Mouse (Mus musculus) left cerebral cortex, adult 2 months (tissue): Measurements from ENCODE around the gene Sytl3. TPM values are rescaled to one million over a fixed set of nuclear protein-coding genes. Genes with fewer than 3 reads are reported as not detected.

ENCODE experiments used
- DNase-seq, 2 experiments: peaks; one replicate each; pipeline ENCODE4 v3.0.0; 2021 to 2022; ENCODE audit warnings: low spot score in 2 of 2, mixed read lengths in 1 of 2; ENCODE audit errors: extremely low spot score in 1 of 2
- H3K27ac ChIP-seq: fragments of 200-600 bp; 2 replicates; pipeline ENCODE4 v1.8.1; 2022
- H3K4me3 ChIP-seq: fragments of 200-600 bp; 2 replicates; pipeline ENCODE4 v1.8.1; 2022
- CTCF ChIP-seq: fragments of 200-600 bp; IDR thresholded peaks from 2 replicates; pipeline ENCODE4 v1.8.1; 2022; ENCODE audit warnings: antibody characterized with exemption, mild to moderate bottlenecking, moderate library complexity
- intact Hi-C: fragments of 180-260 bp; cut with DNase I; formaldehyde crosslinking; loops from one replicate; pipeline ENCODE4 v1.15.1; 2025
- total RNA-seq, 2 experiments: library from RNA; stranded (reverse); gene quantifications; 2 replicates each; pipeline ENCODE4 v1.2.3; 2021

The Sytl3 gene
- total RNA-seq, 2 experiments from 2014 or later: 0.34 to 0.77 TPM

DNA sequence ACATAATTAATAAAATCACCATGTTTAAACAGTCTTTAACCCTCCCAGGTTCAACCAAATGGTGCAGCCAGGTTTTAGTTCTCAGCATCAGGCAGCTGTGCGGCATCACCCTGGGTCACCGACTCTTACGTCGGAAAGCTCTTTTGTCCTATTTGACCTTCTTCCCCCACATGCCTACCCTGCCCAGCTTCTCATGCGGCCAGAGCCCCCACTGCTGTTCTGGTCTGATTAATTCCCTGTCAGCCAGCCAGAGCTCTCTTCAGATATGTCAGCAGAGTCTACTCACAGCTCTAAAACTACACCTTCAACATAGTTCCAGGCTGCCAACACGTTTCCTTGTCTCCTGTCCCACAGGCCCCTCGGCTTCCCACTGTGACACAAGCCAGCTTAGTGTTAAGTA is 88.6 kb downstream of the Sytl3 start:
- TF ChIP-seq CTCF: no peak
- no peak overlapping the region for H3K27ac ChIP-seq

GRCm38 (mm10) chr17:6748779-6749464 is 90.0 kb downstream of the Sytl3 start:
- no peak for DNase-seq
- no peak overlapping the region for H3K4me3 ChIP-seq
- H3K27ac ChIP-seq: no peak overlapping the region
- intact Hi-C loops: loop anchor here (1.0 kb wide), 1 partner anchor 18 kb away; no protein-coding TSS in a partner anchor
- no peak for TF ChIP-seq CTCF

More for the DNA sequence above, 88.6 kb downstream of the Sytl3 start:
- H3K4me3 ChIP-seq: no peak overlapping the region
- no peak for DNase-seq
- intact Hi-C loops: no loop called here

DNA sequence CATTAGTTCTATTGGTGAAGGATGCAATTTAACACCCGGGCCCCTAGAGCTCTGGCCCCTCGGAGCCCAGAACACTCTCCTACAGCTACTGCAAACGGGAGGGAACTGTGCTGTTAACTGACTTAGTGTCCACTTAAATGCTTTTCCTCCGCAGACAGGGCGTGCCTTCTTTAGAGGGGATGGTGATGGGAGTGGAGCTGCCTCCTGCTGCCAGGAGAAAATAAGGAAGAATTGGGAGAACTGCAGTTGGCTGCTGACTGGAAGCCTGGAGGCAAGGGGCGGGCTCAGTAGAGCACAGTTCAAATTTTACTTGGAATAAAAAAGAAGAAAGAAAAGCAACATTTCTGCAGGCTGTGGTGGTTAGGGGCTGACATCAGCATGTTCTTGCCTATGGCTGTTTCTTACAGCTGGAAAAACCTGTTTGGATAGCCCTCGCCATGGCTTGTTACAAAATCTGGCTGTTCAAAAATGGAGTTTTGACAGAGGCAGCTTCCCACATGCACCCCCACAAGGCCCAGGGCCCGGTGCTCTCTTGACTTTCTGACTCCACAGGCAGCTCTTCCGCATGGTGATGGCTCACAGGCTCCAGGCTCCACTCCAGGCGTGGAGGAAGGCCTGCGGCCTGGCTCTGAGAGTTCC is 92.4 kb downstream of the Sytl3 start:
- H3K27ac ChIP-seq: no peak overlapping the region
- H3K4me3 ChIP-seq: no peak overlapping the region
- TF ChIP-seq CTCF: no peak
- DNase-seq: no peak
- intact Hi-C loops: no loop called here

GRCm38 (mm10) chr17:6752375-6752774 is 93.5 kb downstream of the Sytl3 start:
- DNase-seq: no peak
- no peak for TF ChIP-seq CTCF
- Histone ChIP-seq H3K4me3 (no peak overlapping the region), H3K27ac (no peak overlapping the region)
- intact Hi-C loops: no loop called here

DNA sequence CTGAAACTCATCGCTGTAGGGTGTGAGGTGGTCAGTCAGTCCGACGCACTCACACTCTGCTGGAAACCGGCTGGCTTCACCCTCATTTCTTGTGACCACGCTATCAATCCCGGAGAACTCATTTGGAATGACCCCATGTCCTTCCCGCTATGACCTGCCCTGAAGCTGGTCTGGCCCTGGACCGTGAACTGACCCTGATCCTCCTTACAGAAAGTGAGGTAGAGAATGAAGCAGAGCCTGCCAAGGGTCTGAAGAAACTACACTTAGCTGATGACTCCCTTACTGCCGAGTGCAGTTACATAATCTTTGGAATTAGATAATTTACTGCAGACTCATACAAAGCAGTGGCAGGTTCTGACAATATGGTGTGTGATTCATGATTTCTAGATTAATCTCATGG is 96.3 kb downstream of the Sytl3 start:
- intact Hi-C loops: no loop called here
- Histone ChIP-seq H3K27ac (no peak overlapping the region), H3K4me3 (no peak overlapping the region)
- no peak for TF ChIP-seq CTCF
- DNase-seq: no peak

DNA sequence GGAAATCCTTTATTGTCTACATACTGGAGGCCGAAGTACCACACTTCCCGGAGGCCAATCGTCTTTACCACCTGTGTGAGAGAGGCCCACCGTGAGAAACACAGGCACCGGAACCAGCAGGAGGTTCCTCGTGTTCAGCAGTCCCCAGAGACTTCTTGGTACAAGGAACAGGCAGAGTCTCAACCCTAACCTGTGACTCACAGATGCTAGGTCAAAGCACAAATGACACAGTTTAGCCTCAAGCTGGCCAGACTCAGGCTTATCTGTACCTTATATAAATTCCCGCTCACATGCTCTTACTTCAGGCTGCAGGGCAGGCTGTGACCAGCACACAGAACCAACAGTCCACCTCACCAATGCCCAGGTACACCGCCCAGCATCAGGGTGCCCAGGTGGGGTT is 97.0 kb downstream of the Sytl3 start:
- no peak for TF ChIP-seq CTCF
- no peak overlapping the region for H3K27ac ChIP-seq
- intact Hi-C loops: no loop called here
- DNase-seq: no peak
- no peak overlapping the region for H3K4me3 ChIP-seq

- no peak for TF ChIP-seq CTCF
- no peak overlapping the region for H3K27ac ChIP-seq
- intact Hi-C loops: no loop called here
- DNase-seq: no peak
- H3K4me3 ChIP-seq: no peak overlapping the region
Observed at GRCm38 (mm10) chr17:6757902-6758301, 99.0 kb downstream of the Sytl3 start.

DNA sequence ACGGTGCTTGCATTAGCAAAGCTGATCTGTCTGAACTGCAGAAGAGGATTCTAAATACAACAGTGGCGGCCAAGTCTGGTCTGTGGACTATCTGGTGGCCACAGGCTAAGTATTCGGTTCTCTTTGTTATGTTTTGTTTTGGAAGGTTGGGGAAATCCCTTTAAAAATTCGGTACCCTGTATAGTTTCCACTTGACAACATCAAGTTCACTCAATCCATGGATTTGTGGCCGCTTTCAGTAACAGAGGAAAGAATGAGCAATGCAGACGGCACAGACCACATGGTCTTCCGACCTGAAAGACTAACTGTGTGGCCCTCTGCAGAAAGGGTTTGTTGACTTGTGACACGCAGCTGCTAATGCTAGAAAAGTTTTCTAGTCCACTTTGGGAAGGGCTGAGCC is 100.0 kb downstream of the Sytl3 start:
- no peak for TF ChIP-seq CTCF
- no peak overlapping the region for H3K27ac ChIP-seq
- no peak overlapping the region for H3K4me3 ChIP-seq
- DNase-seq: no peak
- intact Hi-C loops: no loop called here

DNA sequence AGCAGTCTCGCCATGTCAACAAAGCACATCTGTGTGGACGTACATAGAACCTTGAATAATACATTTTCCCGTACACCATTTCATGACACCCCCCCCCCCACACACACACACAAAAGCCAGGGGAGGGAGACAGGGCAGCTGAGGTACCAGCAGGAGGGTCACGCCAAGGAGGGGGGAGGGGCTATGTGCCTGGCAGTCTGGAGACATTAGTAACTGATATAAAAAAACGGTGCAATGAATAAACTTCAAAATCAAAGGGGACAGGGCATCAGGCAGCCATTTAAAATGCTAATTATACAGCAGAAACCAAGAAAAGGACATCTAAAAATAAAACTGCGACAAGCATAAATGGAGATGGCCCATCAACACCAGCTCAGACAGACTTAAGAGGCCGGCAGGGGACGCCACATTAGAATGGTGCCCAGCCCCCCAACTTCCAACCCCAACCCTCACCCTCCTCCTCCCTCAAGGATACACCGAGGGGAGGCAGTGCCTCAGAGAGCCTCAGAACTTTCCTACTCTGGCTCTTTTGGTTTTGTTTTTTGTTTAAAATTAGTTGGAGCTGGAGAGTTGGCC is 100.9 kb downstream of the Sytl3 start:
- no peak for DNase-seq
- Histone ChIP-seq H3K27ac (no peak overlapping the region), H3K4me3 (no peak overlapping the region)
- intact Hi-C loops: no loop called here
- no peak for TF ChIP-seq CTCF

DNA sequence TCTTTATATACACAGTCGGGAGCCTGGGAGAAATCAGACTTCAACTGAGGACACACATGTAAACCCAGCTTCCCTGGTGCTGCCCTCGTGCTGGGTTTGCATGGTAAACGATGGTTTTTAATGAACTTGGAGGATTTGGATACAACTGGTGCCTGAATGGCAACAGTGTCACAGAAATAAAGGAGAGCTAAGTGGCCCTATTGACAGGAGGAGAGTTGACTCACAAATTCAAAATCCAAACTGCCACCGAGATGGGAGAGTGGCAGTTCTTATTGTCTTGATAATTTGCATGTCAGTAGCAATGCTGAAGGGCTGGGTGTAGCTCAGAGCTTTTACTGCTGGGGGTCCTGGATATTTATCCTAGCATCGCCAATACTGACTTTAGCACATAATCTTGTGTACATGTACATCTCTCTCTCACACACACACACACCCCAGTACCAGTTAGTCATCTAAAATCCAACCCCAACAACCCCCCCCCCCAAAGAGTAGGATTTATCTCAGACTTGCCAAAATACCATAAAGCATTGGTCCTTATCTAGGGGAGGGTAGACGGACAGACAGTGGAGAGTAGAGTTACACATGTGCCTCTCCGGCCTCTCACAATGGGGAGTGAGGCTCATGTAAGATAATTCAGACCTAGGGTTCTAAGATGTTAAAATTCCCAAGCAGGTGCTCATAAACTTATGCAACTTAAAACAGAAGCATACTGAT is 104.8 kb downstream of the Sytl3 start:
- H3K4me3 ChIP-seq: no peak overlapping the region
- no peak for TF ChIP-seq CTCF
- no peak for DNase-seq
- intact Hi-C loops: no loop called here
- H3K27ac ChIP-seq: no peak overlapping the region

DNA sequence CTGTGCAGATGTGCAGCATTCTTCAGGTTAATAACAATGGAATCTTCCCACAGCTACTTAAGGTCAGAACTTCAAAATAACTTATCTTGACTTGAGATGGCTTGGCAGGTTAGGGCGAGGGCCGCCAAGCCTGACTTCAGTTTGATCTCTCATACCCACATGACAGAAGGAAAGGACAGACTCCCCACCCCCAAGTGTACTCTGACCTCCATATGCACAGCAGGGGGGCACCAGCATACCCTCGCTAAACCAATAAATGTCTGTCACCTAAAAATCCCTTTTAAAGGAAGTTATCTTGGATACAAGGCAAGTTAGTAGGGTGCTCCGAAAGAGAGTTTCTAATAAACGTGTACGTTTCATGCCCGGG is 105.3 kb downstream of the Sytl3 start:
- no peak overlapping the region for H3K4me3 ChIP-seq
- H3K27ac ChIP-seq: no peak overlapping the region
- TF ChIP-seq CTCF: no peak
- intact Hi-C loops: no loop called here
- DNase-seq: no peak

GRCm38 (mm10) chr17:6764730-6765129 is 105.8 kb downstream of the Sytl3 start:
- Histone ChIP-seq H3K4me3 (no peak overlapping the region), H3K27ac (no peak overlapping the region)
- intact Hi-C loops: no loop called here
- DNase-seq: no peak
- TF ChIP-seq CTCF: no peak
